Mouse (Mus musculus) urinary bladder, postnatal 0 days (tissue): ENCODE results near the gene Tex47. TPM values are rescaled to one million over a fixed set of nuclear protein-coding genes. Genes with fewer than 3 reads are reported as not detected.

Source experiments
- polyA plus RNA-seq: library from polyadenylated mRNA; unstranded; fragments of >200 nt; fragmentation: Nextera tagmentation; extraction: Ambion mirVana; gene quantifications from 2 replicates; pipeline ENCODE4 v1.2.1, GENCODE M21; 2015

Tex47 gene
- polyA plus RNA-seq = 0.22 TPM in 1 of 2 replicates, not detected in the other

DNA sequence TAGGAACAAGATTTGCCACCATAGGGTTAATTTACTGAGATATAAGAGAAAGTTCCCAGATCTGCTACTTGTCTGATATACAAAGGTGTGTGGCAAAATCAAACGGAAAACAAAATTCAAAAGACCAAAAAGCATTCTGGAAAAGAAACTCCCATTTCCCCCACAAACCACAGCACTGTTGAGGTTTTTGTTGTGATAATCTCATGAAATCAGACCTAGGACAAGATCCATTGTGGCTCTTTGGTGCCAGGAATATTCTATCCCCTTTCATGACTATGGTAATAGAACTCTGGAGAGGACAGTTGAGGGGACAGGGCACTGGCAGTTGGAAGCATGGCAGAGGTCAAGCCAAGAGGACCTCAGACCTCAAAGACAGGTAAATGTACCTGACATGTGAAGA lies at the start of gene Tex47:
Gene Tex47, plus strand, starts transcription at position 301 of the 400 bp plus-strand sequence.

DNA sequence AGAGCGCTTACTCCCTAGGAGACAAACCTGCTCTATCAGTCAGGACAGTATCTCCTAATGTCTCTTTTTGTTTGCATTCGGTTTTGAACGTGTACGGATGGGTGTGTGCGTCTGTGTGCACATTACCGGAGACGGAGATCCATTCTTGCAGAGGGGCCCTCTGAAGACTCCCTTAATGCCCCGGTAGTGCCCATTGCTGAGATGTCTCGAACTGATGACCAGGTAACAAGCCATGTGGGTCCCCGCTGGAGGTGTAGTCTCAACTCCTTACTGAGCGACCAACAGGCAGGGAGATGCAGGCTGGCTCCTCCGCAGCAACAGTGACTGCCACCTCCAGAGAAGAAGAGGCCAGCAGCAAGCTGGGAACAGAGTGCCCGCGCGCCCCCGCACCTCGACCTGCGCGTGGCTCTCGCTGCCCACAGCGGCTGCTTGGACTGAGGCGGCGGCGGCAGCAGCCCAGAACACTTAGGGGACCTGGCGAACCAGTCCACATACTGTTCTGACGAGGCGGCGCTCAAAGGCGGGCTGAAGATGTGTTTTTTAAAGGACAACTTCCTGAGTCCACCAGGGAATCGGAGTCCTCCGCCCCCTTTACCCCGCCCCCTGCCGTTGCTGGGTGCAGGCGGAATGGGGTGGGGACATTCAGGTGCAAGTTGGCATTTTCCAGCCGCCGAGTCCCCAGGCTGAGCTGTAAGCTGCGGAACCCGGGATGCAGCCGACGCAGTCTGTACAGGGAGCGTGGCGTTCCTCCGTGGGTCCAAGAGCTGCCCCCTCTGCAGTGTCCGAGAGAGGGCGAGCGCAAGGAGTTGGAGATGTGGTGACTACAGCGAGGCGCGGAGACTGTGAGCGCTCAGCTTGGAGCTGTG lies 40.5 kb downstream of the Tex47 start, which contains the start of gene Zfp804b:
Gene Zfp804b, minus strand, starts transcription at position 612 of the 866 bp plus-strand sequence.

Other genes starting within 250 kb of the Tex47 start
- 0.16 and 0.30 TPM in 2 replicates for gene Zfp804b, start 40.6 kb downstream of the Tex47 start, polyA plus RNA-seq